Mouse (Mus musculus): ENCODE data around the gene Hmx3. TPM values are rescaled to one million over a fixed set of nuclear protein-coding genes. Genes with fewer than 3 reads are reported as not detected.

Gene Hmx3
- total and polyA plus RNA-seq, 3 experiments, result not detected

GRCm38 (mm10) chr7:131556541-131557271 is 14.0 kb downstream of the Hmx3 start:
- Histone ChIP-seq H3K36me3 (replicated peaks in 1 of 2; ENCODE audit: control insufficient read depth in 1 of 2, insufficient read depth in 1 of 2, low read length in 1 of 2) (peaks cover 3 to 5% of the 10 kb centered on the region in 2 experiments), H3K79me2 (replicated peaks; ENCODE audit: control insufficient read depth, extremely low read depth, insufficient read depth, poor library complexity, severe bottlenecking) (peaks cover 12% of the 10 kb centered on the region), H3K9me3 (replicated peaks; ENCODE audit: low read length) (no peaks in the 10 kb centered on the region), H3K9ac (ENCODE audit: insufficient read depth, low read depth) (no peak overlapping the region), H3K27me3 (replicated peaks) (peaks cover 36% of the 10 kb centered on the region), H3K4me3 (replicated peaks in 1 of 3; ENCODE audit: low read depth in 2 of 3, low read length in 2 of 3, poor library complexity in 1 of 3) (no peak overlapping the region), H3K4me1 (ENCODE audit: control insufficient read depth in 1 of 2, insufficient read depth in 2 of 2) (peaks cover 2 to 22% of the 10 kb centered on the region in 2 experiments; a peak in 3 of 4 replicates), H3K27ac (ENCODE audit: insufficient read depth, low read depth) (no peak overlapping the region), H3K4me2 (ENCODE audit: insufficient read depth, low read depth, poor library complexity, severe bottlenecking) (0 out of 2 replicates have a peak overlapping the region, but pooled peaks have one; percentile 54)
- dilution Hi-C loops (cut with MboI; ENCODE audit: extremely low pct_ligation_motif_present, extremely low pct_unique_long_range_greater_than_20kb, low sequenced_read_pairs) (no loop called here), in situ Hi-C loops (cut with MboI; ENCODE audit: low pct_ligation_motif_present, low pct_unique_long_range_greater_than_20kb, low sequenced_read_pairs) (no loop called here)
- TF ChIP-seq BHLHE40 (IDR thresholded peaks at IDR 0.05; ENCODE audit: low read depth, low read length) (0 out of 2 replicates have a peak, but pooled peaks have one; percentile 11), EP300 (IDR thresholded peaks at IDR 0.05; ENCODE audit: low read length) (no peak)
- DNase-seq (ENCODE audit: extremely low read depth), result no peak

GRCm38 (mm10) chr7:131557751-131558150 is 15.1 kb downstream of the Hmx3 start:
- Histone ChIP-seq H3K4me1 (ENCODE audit: control insufficient read depth in 1 of 2, insufficient read depth in 2 of 2) (peaks cover 2 to 27% of the 10 kb centered on the region in 2 experiments; a peak in 3 of 4 replicates), H3K4me2 (ENCODE audit: insufficient read depth, low read depth, poor library complexity, severe bottlenecking) (no peak overlapping the region), H3K9me3 (replicated peaks; ENCODE audit: low read length) (no peaks in the 10 kb centered on the region), H3K9ac (ENCODE audit: insufficient read depth, low read depth) (no peak overlapping the region), H3K27ac (ENCODE audit: insufficient read depth, low read depth) (no peak overlapping the region), H3K79me2 (replicated peaks; ENCODE audit: control insufficient read depth, extremely low read depth, insufficient read depth, poor library complexity, severe bottlenecking) (peaks cover 21% of the 10 kb centered on the region), H3K36me3 (replicated peaks in 1 of 2; ENCODE audit: control insufficient read depth in 1 of 2, insufficient read depth in 1 of 2, low read length in 1 of 2) (peaks cover 12 to 15% of the 10 kb centered on the region in 2 experiments), H3K27me3 (replicated peaks) (peaks cover 26% of the 10 kb centered on the region), H3K4me3 (replicated peaks in 1 of 3; ENCODE audit: low read depth in 2 of 3, low read length in 2 of 3, poor library complexity in 1 of 3) (no peak overlapping the region)
- TF ChIP-seq KAT2A (IDR thresholded peaks at IDR 0.05; ENCODE audit: insufficient replicate concordance, low read length) (no peak), IRF4 (IDR thresholded peaks at IDR 0.05; ENCODE audit: low read depth, low read length) (no peak), ZMIZ1 (IDR thresholded peaks at IDR 0.05; ENCODE audit: low read depth, low read length) (no peak), CHD1 (IDR thresholded peaks at IDR 0.05; ENCODE audit: low read depth, low read length) (no peak), SMC3 (IDR thresholded peaks at IDR 0.05; ENCODE audit: low read depth, low read length) (no peak), MXI1 (IDR thresholded peaks at IDR 0.05; ENCODE audit: low read depth, low read length) (no peak), CHD2 (IDR thresholded peaks at IDR 0.05; ENCODE audit: low read length) (no peak), MYC (IDR thresholded peaks at IDR 0.05; ENCODE audit: low read depth, low read length) (no peak), EP300 (IDR thresholded peaks at IDR 0.05; ENCODE audit: low read length) (no peak), NRF1 (IDR thresholded peaks at IDR 0.05; ENCODE audit: low read depth, low read length) (no peak)
- in situ Hi-C loops (cut with MboI; ENCODE audit: low pct_ligation_motif_present, low pct_unique_long_range_greater_than_20kb, low sequenced_read_pairs), result no loop called here
- dilution Hi-C loops (cut with MboI; ENCODE audit: extremely low pct_ligation_motif_present, extremely low pct_unique_long_range_greater_than_20kb, low sequenced_read_pairs), result no loop called here
- DNase-seq (ENCODE audit: extremely low read depth), result no peak

Measured in CH12.LX (cell line).